Mouse (Mus musculus): ENCODE results near the gene Ptdss2. TPM values are rescaled to one million over a fixed set of nuclear protein-coding genes. Genes with fewer than 3 reads are reported as not detected.

Ptdss2 gene
- 8.6 TPM for polyA plus RNA-seq (2017; shearing (Covaris generic))

GRCm38 (mm10) chr7:141122245-141122644, at the start of gene Ptdss2:
Ptdss2 (plus strand) TSS chr7:141122382.

GRCm38 (mm10) chr7:141077841-141078240, 44.3 kb upstream of the Ptdss2 start, which contains the start of gene Pkp3:
Pkp3 (plus strand) TSS chr7:141078218.

GRCm38 (mm10) chr7:141099911-141100691, 22.1 kb upstream of the Ptdss2 start, which contains the start of gene Sigirr:
Sigirr (minus strand) TSS chr7:141100572.

GRCm38 (mm10) chr7:141117636-141118035, 4.5 kb upstream of the Ptdss2 start, which contains the start of gene Ano9:
Ano9 (minus strand) TSS chr7:141117806.

GRCm38 (mm10) chr7:141172116-141173006, 50.2 kb downstream of the Ptdss2 start, which contains the start of gene Rnh1:
Rnh1 (minus strand) TSS chr7:141172857.

GRCm38 (mm10) chr7:141193948-141194347, 71.8 kb downstream of the Ptdss2 start, which contains the start of the genes Hras and Lrrc56:
Hras (minus strand) TSS chr7:141194005.
Lrrc56 (plus strand) TSS chr7:141194157.

Other genes starting within 250 kb of the Ptdss2 start
- 144 TPM for gene Psmd13, start 240.4 kb upstream of the Ptdss2 start, polyA plus RNA-seq (2017; shearing (Covaris generic))
- 6.2 TPM for gene Sirt3, start 240.1 kb upstream of the Ptdss2 start, polyA plus RNA-seq (2017; shearing (Covaris generic))
- gene Cox8b, start 221.9 kb upstream of the Ptdss2 start, polyA plus RNA-seq (2017; shearing (Covaris generic)) = not detected
- gene Nlrp6, start 201.5 kb upstream of the Ptdss2 start, polyA plus RNA-seq (2017; shearing (Covaris generic)) = not detected
- gene Pgghg, start 181.0 kb upstream of the Ptdss2 start, polyA plus RNA-seq (2017; shearing (Covaris generic)) = 11.9 TPM
- gene Ifitm5, start 172.1 kb upstream of the Ptdss2 start, polyA plus RNA-seq (2017; shearing (Covaris generic)) = not detected
- not detected for gene Gm45717, start 166.4 kb upstream of the Ptdss2 start, polyA plus RNA-seq (2017; shearing (Covaris generic))
- not detected for gene Ifitm2, start 166.4 kb upstream of the Ptdss2 start, polyA plus RNA-seq (2017; shearing (Covaris generic))
- gene Ifitm1, start 155.2 kb upstream of the Ptdss2 start, polyA plus RNA-seq (2017; shearing (Covaris generic)) = not detected
- not detected for gene Ifitm3, start 111.6 kb upstream of the Ptdss2 start, polyA plus RNA-seq (2017; shearing (Covaris generic))
- gene Ifitm6, start 104.5 kb upstream of the Ptdss2 start, polyA plus RNA-seq (2017; shearing (Covaris generic)) = not detected
- not detected for gene Gm17387, start 93.3 kb upstream of the Ptdss2 start, polyA plus RNA-seq (2017; shearing (Covaris generic))
- 0.85 TPM for gene B4galnt4, start 61.3 kb upstream of the Ptdss2 start, polyA plus RNA-seq (2017; shearing (Covaris generic))
- gene Pkp3, start 44.2 kb upstream of the Ptdss2 start, polyA plus RNA-seq (2017; shearing (Covaris generic)) = 95.4 TPM
- gene Sigirr, start 21.8 kb upstream of the Ptdss2 start, polyA plus RNA-seq (2017; shearing (Covaris generic)) = 73.6 TPM
- not detected for gene Ano9, start 4.6 kb upstream of the Ptdss2 start, polyA plus RNA-seq (2017; shearing (Covaris generic))
- gene Rnh1, start 50.5 kb downstream of the Ptdss2 start, polyA plus RNA-seq (2017; shearing (Covaris generic)) = 49.7 TPM
- gene Hras, start 71.6 kb downstream of the Ptdss2 start, polyA plus RNA-seq (2017; shearing (Covaris generic)) = 25.1 TPM
- gene Lrrc56, start 71.8 kb downstream of the Ptdss2 start, polyA plus RNA-seq (2017; shearing (Covaris generic)) = 2.3 TPM
- 6.6 TPM for gene Lmntd2, start 91.7 kb downstream of the Ptdss2 start, polyA plus RNA-seq (2017; shearing (Covaris generic))
- gene Rassf7, start 93.5 kb downstream of the Ptdss2 start, polyA plus RNA-seq (2017; shearing (Covaris generic)) = 10.0 TPM
- gene Phrf1, start 106.4 kb downstream of the Ptdss2 start, polyA plus RNA-seq (2017; shearing (Covaris generic)) = 112 TPM
- gene Irf7, start 144.1 kb downstream of the Ptdss2 start, polyA plus RNA-seq (2017; shearing (Covaris generic)) = 103 TPM
- not detected for gene Cdhr5, start 154.4 kb downstream of the Ptdss2 start, polyA plus RNA-seq (2017; shearing (Covaris generic))
- gene Sct, start 156.8 kb downstream of the Ptdss2 start, polyA plus RNA-seq (2017; shearing (Covaris generic)) = not detected
- gene Drd4, start 169.6 kb downstream of the Ptdss2 start, polyA plus RNA-seq (2017; shearing (Covaris generic)) = not detected
- gene Deaf1, start 205.3 kb downstream of the Ptdss2 start, polyA plus RNA-seq (2017; shearing (Covaris generic)) = 75.5 TPM
- 29.6 TPM for gene Tmem80, start 205.4 kb downstream of the Ptdss2 start, polyA plus RNA-seq (2017; shearing (Covaris generic))
- not detected for gene Eps8l2, start 216.5 kb downstream of the Ptdss2 start, polyA plus RNA-seq (2017; shearing (Covaris generic))

Measured in naive thymus-derived CD4-positive, alpha-beta T cell, adult 5 months (primary cell).